Mouse (Mus musculus) midbrain, embryonic 11.5 days (tissue): Measurements from ENCODE around the gene Nf2. TPM values are rescaled to one million over a fixed set of nuclear protein-coding genes. Genes with fewer than 3 reads are reported as not detected.

Experiments used
- ATAC-seq: fragments of 200-750 bp; cut with Nextera tagmentation; 2 replicates; pipeline ENCODE4 v1.8.0; 2017; ENCODE audit warnings: moderate TSS enrichment, moderate library complexity; ENCODE audit not compliant: low FRiP score
- DNase-seq: peaks from one replicate; pipeline ENCODE4 v3.0.0; 2015; ENCODE audit warnings: low spot score; ENCODE audit errors: missing footprints
- H3K27ac ChIP-seq: fragments of 300-500 bp; sonication (generic); 2 replicates; pipeline ENCODE4 v1.5.1; 2014; ENCODE audit warnings: low read depth, low read length
- H3K27me3 ChIP-seq: fragments of 300-500 bp; sonication (generic); 2 replicates; pipeline ENCODE4 v1.6.1; 2014; ENCODE audit warnings: mild to moderate bottlenecking, low read length, moderate library complexity, mixed read lengths; ENCODE audit not compliant: control insufficient read depth, insufficient read depth
- H3K36me3 ChIP-seq: fragments of 300-500 bp; sonication (generic); 2 replicates; pipeline ENCODE4 v1.6.1; 2014; ENCODE audit warnings: mild to moderate bottlenecking, low read length, moderate library complexity, mixed read lengths; ENCODE audit not compliant: control insufficient read depth, insufficient read depth
- H3K4me1 ChIP-seq: fragments of 300-500 bp; sonication (generic); 2 replicates; pipeline ENCODE4 v1.6.1; 2014; ENCODE audit warnings: low read length; ENCODE audit not compliant: control insufficient read depth, insufficient read depth
- H3K4me2 ChIP-seq: fragments of 300-500 bp; sonication (generic); 2 replicates; pipeline ENCODE4 v1.6.1; 2014; ENCODE audit warnings: mild to moderate bottlenecking, moderate library complexity
- H3K4me3 ChIP-seq: fragments of 300-500 bp; sonication (generic); 2 replicates; pipeline ENCODE4 v1.5.1; 2014; ENCODE audit warnings: low read depth, low read length
- H3K9ac ChIP-seq: fragments of 300-500 bp; sonication (generic); 2 replicates; pipeline ENCODE4 v1.6.1; 2014; ENCODE audit warnings: low read length
- H3K9me3 ChIP-seq: fragments of 300-500 bp; sonication (generic); 2 replicates; pipeline ENCODE4 v1.6.1; 2016; ENCODE audit warnings: low read length; ENCODE audit not compliant: control insufficient read depth
- WGBS: fragments of 180-500 bp; shearing (Covaris S2); extraction: QIAGEN DNeasy Blood & Tissue Kit; methylation state at CpG from one replicate; pipeline ENCODE4 v1.1.7; 2014; 5-methylcytosine and 5-hydroxymethylcytosine counted together
- microRNA-seq: library from miRNA; unstranded; fragments of <30 nt; microRNA quantifications from one replicate; pipeline ENCODE4, GENCODE M21; 2017
- polyA plus RNA-seq: library from polyadenylated mRNA; unstranded; fragments of >200 nt; fragmentation: Nextera tagmentation; extraction: Ambion mirVana; gene quantifications from 2 replicates; pipeline ENCODE4 v1.2.1, GENCODE M21; 2014

The Nf2 gene
- polyA plus RNA-seq, 1 experiment from 2014 or later = 51.0 TPM

DNA sequence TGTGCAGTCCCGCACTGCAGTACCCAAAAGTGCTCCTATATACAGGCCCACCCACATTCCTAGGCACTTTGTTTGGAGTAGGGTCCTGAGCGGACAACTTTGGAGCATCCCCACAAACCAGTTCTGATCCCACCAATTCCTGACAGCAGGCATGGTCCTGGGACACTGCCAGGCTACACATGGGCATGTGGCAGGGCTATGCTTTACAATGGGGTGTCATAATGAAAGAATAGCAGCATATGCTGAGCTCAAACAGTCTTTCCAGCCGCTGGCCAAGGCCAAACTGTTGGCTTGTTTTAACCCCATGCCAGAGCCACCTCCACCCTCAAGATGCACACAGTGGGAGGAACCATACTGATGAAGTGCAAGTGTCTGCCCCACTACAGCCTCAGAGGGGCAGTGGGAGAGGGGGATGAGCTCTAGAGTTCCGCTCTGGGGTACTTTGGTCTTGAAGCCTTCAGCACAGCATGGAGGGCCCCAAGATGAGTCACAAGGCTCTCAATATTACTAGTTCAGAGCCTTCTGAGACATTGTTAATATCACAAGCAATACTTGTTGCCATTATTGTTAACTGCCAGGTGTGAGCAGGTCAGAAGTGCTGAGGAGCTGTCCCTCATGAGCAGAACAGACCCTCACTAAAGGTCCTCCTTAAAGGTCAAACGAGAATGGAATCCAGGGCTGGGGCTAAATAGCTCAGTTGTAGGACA lies 132.7 kb downstream of the Nf2 start:
- ATAC-seq (no peak), DNase-seq (no peak)
- no peaks in the 10 kb centered on the region for H3K27me3 ChIP-seq
- H3K4me1 ChIP-seq = no peaks in the 10 kb centered on the region
- 93% methylated on average over 5 of the region's 5 CpGs for WGBS
- no peak overlapping the region for H3K4me2 ChIP-seq
- H3K36me3 ChIP-seq = no peaks in the 10 kb centered on the region
- H3K27ac ChIP-seq = no peak overlapping the region
- H3K9me3 ChIP-seq = no peaks in the 10 kb centered on the region
- no peak overlapping the region for H3K4me3 ChIP-seq
- H3K9ac ChIP-seq = no peak overlapping the region

Small RNAs within 50 kb of the gene (microRNA-seq; reads per million reads assigned to microRNA genes)
- not detected for gene Mir6918

Other genes with a start within 250 kb of the Nf2 start
- not detected in 2 replicates for gene Gm11032, start 229.5 kb downstream of the Nf2 start, polyA plus RNA-seq
- gene Ascc2, start 211.8 kb downstream of the Nf2 start, polyA plus RNA-seq = 30.5 and 33.4 TPM in 2 replicates
- 547 and 572 TPM in 2 replicates for gene Uqcr10, start 145.2 kb downstream of the Nf2 start, polyA plus RNA-seq
- 74.5 and 85.5 TPM in 2 replicates for gene Zmat5, start 144.9 kb downstream of the Nf2 start, polyA plus RNA-seq
- gene Cabp7, start 102.8 kb downstream of the Nf2 start, polyA plus RNA-seq = 0.15 and 0.33 TPM in 2 replicates
- gene Nipsnap1, start 24.4 kb upstream of the Nf2 start, polyA plus RNA-seq = 75.4 and 79.1 TPM in 2 replicates
- gene Thoc5, start 45.8 kb upstream of the Nf2 start, polyA plus RNA-seq = 61.2 and 65.5 TPM in 2 replicates
- 0.77 and 0.79 TPM in 2 replicates for gene Nefh, start 98.5 kb upstream of the Nf2 start, polyA plus RNA-seq
- 59.5 and 61.6 TPM in 2 replicates for gene Ap1b1, start 137.3 kb upstream of the Nf2 start, polyA plus RNA-seq
- gene Rasl10a, start 208.6 kb upstream of the Nf2 start, polyA plus RNA-seq = 0.19 and 0.37 TPM in 2 replicates
- gene Gas2l1, start 215.8 kb upstream of the Nf2 start, polyA plus RNA-seq = 19.4 and 23.1 TPM in 2 replicates
- 20.4 and 21.3 TPM in 2 replicates for gene Rhbdd3, start 249.4 kb upstream of the Nf2 start, polyA plus RNA-seq
- gene Ewsr1, start 249.7 kb upstream of the Nf2 start, polyA plus RNA-seq = 419 and 422 TPM in 2 replicates